Mouse (Mus musculus): ENCODE data around the gene Sipa1l3. TPM values are rescaled to one million over a fixed set of nuclear protein-coding genes. Genes with fewer than 3 reads are reported as not detected.

Sipa1l3 gene
- polyA plus RNA-seq, 1 experiment from 2014 or later, result 3.8 TPM

- H3K4me3 ChIP-seq, result no peak overlapping the region
- H3K4me1 ChIP-seq (replicated peaks), result no peaks in the 10 kb centered on the region; the same call in 1 of the 2 replicates
- 77% methylated on average over 25 of the region's 25 CpGs for WGBS
- no peak for ATAC-seq (ENCODE audit: insufficient number of reproducible peaks, low FRiP score)
- H3K4me2 ChIP-seq, result no peak overlapping the region
- H3K9ac ChIP-seq, result no peak overlapping the region
- no peaks in the 10 kb centered on the region for H3K36me3 ChIP-seq
- H3K27ac ChIP-seq (ENCODE audit: poor library complexity, severe bottlenecking), result no peak overlapping the region
- peaks cover 82% of the 10 kb centered on the region for H3K27me3 ChIP-seq (replicated peaks)
- no peaks in the 10 kb centered on the region for H3K9me3 ChIP-seq (replicated peaks)
These were observed 126.5 kb downstream of the Sipa1l3 start for GRCm38 (mm10) chr7:29391761-29392512.

- Histone ChIP-seq H3K4me3 (no peak overlapping the region), H3K9ac (no peak overlapping the region), H3K4me1 (replicated peaks) (no peaks in the 10 kb centered on the region; the same call in 1 of the 2 replicates), H3K4me2 (no peak overlapping the region), H3K27ac (ENCODE audit: poor library complexity, severe bottlenecking) (no peak overlapping the region), H3K27me3 (replicated peaks) (peaks cover 82% of the 10 kb centered on the region), H3K36me3 (no peaks in the 10 kb centered on the region), H3K9me3 (replicated peaks) (no peaks in the 10 kb centered on the region)
- WGBS, result 86% methylated on average over 15 of the region's 15 CpGs
- ATAC-seq (ENCODE audit: insufficient number of reproducible peaks, low FRiP score), result no peak
These were observed 127.2 kb downstream of the Sipa1l3 start for GRCm38 (mm10) chr7:29391112-29391760.

- no peaks in the 10 kb centered on the region for H3K36me3 ChIP-seq
- H3K9me3 ChIP-seq (replicated peaks), result no peaks in the 10 kb centered on the region
- ATAC-seq (ENCODE audit: insufficient number of reproducible peaks, low FRiP score), result no peak
- H3K4me1 ChIP-seq (replicated peaks), result no peaks in the 10 kb centered on the region; the same call in 1 of the 2 replicates
- H3K4me3 ChIP-seq, result no peak overlapping the region
- H3K27ac ChIP-seq (ENCODE audit: poor library complexity, severe bottlenecking), result no peak overlapping the region
- H3K27me3 ChIP-seq (replicated peaks), result peaks cover 80% of the 10 kb centered on the region
- no peak overlapping the region for H3K9ac ChIP-seq
- 32% methylated on average over 10 of the region's 10 CpGs for WGBS
- H3K4me2 ChIP-seq, result no peak overlapping the region
These were observed 128.2 kb downstream of the Sipa1l3 start for GRCm38 (mm10) chr7:29390234-29390633.

GRCm38 (mm10) chr7:29387524-29388068 is 130.8 kb downstream of the Sipa1l3 start:
- Histone ChIP-seq H3K27me3 (replicated peaks) (peaks cover 75% of the 10 kb centered on the region), H3K36me3 (no peaks in the 10 kb centered on the region), H3K9ac (no peak overlapping the region), H3K4me2 (no peak overlapping the region), H3K4me1 (replicated peaks) (no peaks in the 10 kb centered on the region; the same call in 1 of the 2 replicates), H3K4me3 (no peak overlapping the region), H3K27ac (ENCODE audit: poor library complexity, severe bottlenecking) (no peak overlapping the region), H3K9me3 (replicated peaks) (no peaks in the 10 kb centered on the region)
- whole genome bisulfite sequencing, result 66% methylated on average over 17 of the region's 17 CpGs
- ATAC-seq (ENCODE audit: insufficient number of reproducible peaks, low FRiP score), result no peak

GRCm38 (mm10) chr7:29386349-29386748 is 132.1 kb downstream of the Sipa1l3 start:
- no peak for ATAC-seq (ENCODE audit: insufficient number of reproducible peaks, low FRiP score)
- no peaks in the 10 kb centered on the region; the same call in 1 of the 2 replicates for H3K4me1 ChIP-seq (replicated peaks)
- no peaks in the 10 kb centered on the region for H3K9me3 ChIP-seq (replicated peaks)
- no peak overlapping the region for H3K4me3 ChIP-seq
- no peaks in the 10 kb centered on the region for H3K36me3 ChIP-seq
- H3K27ac ChIP-seq (ENCODE audit: poor library complexity, severe bottlenecking), result no peak overlapping the region
- H3K9ac ChIP-seq, result no peak overlapping the region
- H3K4me2 ChIP-seq, result no peak overlapping the region
- H3K27me3 ChIP-seq (replicated peaks), result peaks cover 75% of the 10 kb centered on the region
- 93% methylated on average over 13 of the region's 13 CpGs for WGBS

GRCm38 (mm10) chr7:29385791-29386190 is 132.7 kb downstream of the Sipa1l3 start:
- WGBS, result 85% methylated on average over 10 of the region's 10 CpGs
- peaks cover 75% of the 10 kb centered on the region for H3K27me3 ChIP-seq (replicated peaks)
- ATAC-seq (ENCODE audit: insufficient number of reproducible peaks, low FRiP score), result no peak

GRCm38 (mm10) chr7:29383255-29383654 is 135.2 kb downstream of the Sipa1l3 start:
- no peak overlapping the region for H3K27ac ChIP-seq (ENCODE audit: poor library complexity, severe bottlenecking)

More at GRCm38 (mm10) chr7:29385791-29386190, 132.7 kb downstream of the Sipa1l3 start:
- Histone ChIP-seq H3K4me2 (no peak overlapping the region), H3K27ac (ENCODE audit: poor library complexity, severe bottlenecking) (no peak overlapping the region), H3K4me1 (replicated peaks) (no peaks in the 10 kb centered on the region; the same call in 1 of the 2 replicates), H3K9ac (no peak overlapping the region), H3K9me3 (replicated peaks) (no peaks in the 10 kb centered on the region), H3K36me3 (no peaks in the 10 kb centered on the region), H3K4me3 (no peak overlapping the region)

GRCm38 (mm10) chr7:29381466-29382040 is 136.9 kb downstream of the Sipa1l3 start:
- Histone ChIP-seq H3K4me3 (no peak overlapping the region), H3K9ac (no peak overlapping the region), H3K27me3 (replicated peaks) (peaks cover 68% of the 10 kb centered on the region), H3K9me3 (replicated peaks) (no peaks in the 10 kb centered on the region), H3K36me3 (peaks cover 10% of the 10 kb centered on the region; the same call in 1 of the 2 replicates), H3K4me1 (replicated peaks) (no peaks in the 10 kb centered on the region), H3K27ac (ENCODE audit: poor library complexity, severe bottlenecking) (no peak overlapping the region), H3K4me2 (no peak overlapping the region)
- 88% methylated on average over 7 of the region's 7 CpGs for WGBS
- ATAC-seq (ENCODE audit: insufficient number of reproducible peaks, low FRiP score), result no peak

More at GRCm38 (mm10) chr7:29383255-29383654, 135.2 kb downstream of the Sipa1l3 start:
- 27% methylated on average over 10 of the region's 10 CpGs for WGBS
- peak; percentile 45; the same call in 1 of the 2 replicates for ATAC-seq (ENCODE audit: insufficient number of reproducible peaks, low FRiP score)
- Histone ChIP-seq H3K4me2 (no peak overlapping the region), H3K36me3 (no peaks in the 10 kb centered on the region), H3K9me3 (replicated peaks) (no peaks in the 10 kb centered on the region), H3K27me3 (replicated peaks) (peaks cover 77% of the 10 kb centered on the region), H3K4me1 (replicated peaks) (no peaks in the 10 kb centered on the region), H3K9ac (peak overlapping the region; percentile 18; the same call in 1 of the 2 replicates), H3K4me3 (no peak overlapping the region)

- no peak overlapping the region for H3K9ac ChIP-seq
- H3K36me3 ChIP-seq, result peaks cover 10% of the 10 kb centered on the region; the same call in 1 of the 2 replicates
- peaks cover 38% of the 10 kb centered on the region for H3K27me3 ChIP-seq (replicated peaks)
- H3K4me2 ChIP-seq, result no peak overlapping the region
- 77% methylated on average over 6 of the region's 6 CpGs for WGBS
- no peak for ATAC-seq (ENCODE audit: insufficient number of reproducible peaks, low FRiP score)
- H3K9me3 ChIP-seq (replicated peaks), result no peaks in the 10 kb centered on the region
- no peak overlapping the region for H3K4me3 ChIP-seq
- H3K4me1 ChIP-seq (replicated peaks), result no peaks in the 10 kb centered on the region
- no peak overlapping the region for H3K27ac ChIP-seq (ENCODE audit: poor library complexity, severe bottlenecking)
These were observed 144.4 kb downstream of the Sipa1l3 start for GRCm38 (mm10) chr7:29374054-29374453.

- peaks cover 35% of the 10 kb centered on the region for H3K27me3 ChIP-seq (replicated peaks)
- WGBS, result 75% methylated on average over 5 of the region's 5 CpGs
- ATAC-seq (ENCODE audit: insufficient number of reproducible peaks, low FRiP score), result no peak
- no peak overlapping the region for H3K9ac ChIP-seq
- H3K4me2 ChIP-seq, result no peak overlapping the region
- H3K9me3 ChIP-seq (replicated peaks), result no peaks in the 10 kb centered on the region
- H3K4me3 ChIP-seq, result no peak overlapping the region
- peaks cover 2% of the 10 kb centered on the region; the same call in 1 of the 2 replicates for H3K36me3 ChIP-seq
- 0 out of 2 replicates have a peak, but pooled peaks cover 3% of the 10 kb centered on the region for H3K4me1 ChIP-seq (replicated peaks)
- no peak overlapping the region for H3K27ac ChIP-seq (ENCODE audit: poor library complexity, severe bottlenecking)
These were observed 146.3 kb downstream of the Sipa1l3 start for GRCm38 (mm10) chr7:29372123-29372522.

GRCm38 (mm10) chr7:29370031-29370430 is 148.4 kb downstream of the Sipa1l3 start:
- H3K36me3 ChIP-seq, result peaks cover 2% of the 10 kb centered on the region; the same call in 1 of the 2 replicates
- H3K4me1 ChIP-seq (replicated peaks), result 0 out of 2 replicates have a peak, but pooled peaks cover 3% of the 10 kb centered on the region
- H3K27ac ChIP-seq (ENCODE audit: poor library complexity, severe bottlenecking), result no peak overlapping the region
- no peak overlapping the region for H3K9ac ChIP-seq
- no peak for ATAC-seq (ENCODE audit: insufficient number of reproducible peaks, low FRiP score)
- H3K27me3 ChIP-seq (replicated peaks), result peaks cover 32% of the 10 kb centered on the region
- H3K4me3 ChIP-seq, result no peak overlapping the region
- H3K9me3 ChIP-seq (replicated peaks), result no peaks in the 10 kb centered on the region
- 54% methylated on average over 6 of the region's 6 CpGs for WGBS
- H3K4me2 ChIP-seq, result no peak overlapping the region
